Mouse (Mus musculus): ENCODE results near the gene Myo16. TPM values are rescaled to one million over a fixed set of nuclear protein-coding genes. Genes with fewer than 3 reads are reported as not detected.
A peak's percentile ranks its signal among the peaks of the same experiment; 100 is the strongest.

The Myo16 gene
- polyA plus RNA-seq, 1 experiment from 2014 or later, result 0.81 TPM

GRCm38 (mm10) chr8:10190607-10191006 lies 36.9 kb downstream of the Myo16 start:
- Histone ChIP-seq H3K36me3 (replicated peaks; ENCODE audit: control insufficient read depth, insufficient read depth, low read depth, low read length) (no peaks in the 10 kb centered on the region), H3K27ac (replicated peaks; ENCODE audit: low read depth, low read length) (no peak overlapping the region), H3K4me2 (ENCODE audit: low read depth, low read length) (no peak overlapping the region), H3K4me1 (ENCODE audit: control insufficient read depth, insufficient read depth, low read length) (no peaks in the 10 kb centered on the region), H3K27me3 (ENCODE audit: control insufficient read depth, insufficient read depth, low read length) (no peaks in the 10 kb centered on the region), H3K9ac (replicated peaks; ENCODE audit: low read length) (no peak overlapping the region), H3K4me3 (ENCODE audit: low read depth, low read length) (no peak overlapping the region), H3K9me3 (replicated peaks; ENCODE audit: control insufficient read depth, low read length) (no peaks in the 10 kb centered on the region)
- ATAC-seq (replicated peaks; ENCODE audit: insufficient number of reproducible peaks, low FRiP score, low TSS enrichment, low read depth) (no peak), DNase-seq (ENCODE audit: low spot score) (no peak)
- WGBS, result 88% methylated on average over 6 of the region's 6 CpGs

- Histone ChIP-seq H3K4me2 (ENCODE audit: low read depth, low read length) (no peak overlapping the region), H3K27me3 (ENCODE audit: control insufficient read depth, insufficient read depth, low read length) (no peaks in the 10 kb centered on the region), H3K27ac (replicated peaks; ENCODE audit: low read depth, low read length) (no peak overlapping the region), H3K4me3 (ENCODE audit: low read depth, low read length) (no peak overlapping the region), H3K9ac (replicated peaks; ENCODE audit: low read length) (no peak overlapping the region), H3K4me1 (ENCODE audit: control insufficient read depth, insufficient read depth, low read length) (no peaks in the 10 kb centered on the region), H3K36me3 (replicated peaks; ENCODE audit: control insufficient read depth, insufficient read depth, low read depth, low read length) (no peaks in the 10 kb centered on the region), H3K9me3 (replicated peaks; ENCODE audit: control insufficient read depth, low read length) (no peaks in the 10 kb centered on the region)
- ATAC-seq (replicated peaks; ENCODE audit: insufficient number of reproducible peaks, low FRiP score, low TSS enrichment, low read depth) (peak; percentile 72; the same call in 1 of the 2 replicates), DNase-seq (ENCODE audit: low spot score) (peak; percentile 33)
- 70% methylated on average over 7 of the region's 7 CpGs for WGBS
Measured at GRCm38 (mm10) chr8:10198164-10198563, 44.5 kb downstream of the Myo16 start.

- Histone ChIP-seq H3K9me3 (replicated peaks; ENCODE audit: control insufficient read depth, low read length) (no peaks in the 10 kb centered on the region), H3K27ac (replicated peaks; ENCODE audit: low read depth, low read length) (no peak overlapping the region), H3K4me1 (ENCODE audit: control insufficient read depth, insufficient read depth, low read length) (no peaks in the 10 kb centered on the region), H3K27me3 (ENCODE audit: control insufficient read depth, insufficient read depth, low read length) (no peaks in the 10 kb centered on the region), H3K4me3 (ENCODE audit: low read depth, low read length) (no peak overlapping the region), H3K36me3 (replicated peaks; ENCODE audit: control insufficient read depth, insufficient read depth, low read depth, low read length) (no peaks in the 10 kb centered on the region), H3K9ac (replicated peaks; ENCODE audit: low read length) (no peak overlapping the region), H3K4me2 (ENCODE audit: low read depth, low read length) (no peak overlapping the region)
- DNase-seq (ENCODE audit: low spot score), result no peak
- no peak for ATAC-seq (replicated peaks; ENCODE audit: insufficient number of reproducible peaks, low FRiP score, low TSS enrichment, low read depth)
- WGBS, result 86% methylated on average over 5 of the region's 5 CpGs
Measured at GRCm38 (mm10) chr8:10199301-10199700, 45.6 kb downstream of the Myo16 start.

GRCm38 (mm10) chr8:10200042-10200441 lies 46.3 kb downstream of the Myo16 start:
- Histone ChIP-seq H3K4me3 (ENCODE audit: low read depth, low read length) (no peak overlapping the region), H3K27me3 (ENCODE audit: control insufficient read depth, insufficient read depth, low read length) (no peaks in the 10 kb centered on the region), H3K4me2 (ENCODE audit: low read depth, low read length) (no peak overlapping the region), H3K4me1 (ENCODE audit: control insufficient read depth, insufficient read depth, low read length) (no peaks in the 10 kb centered on the region), H3K27ac (replicated peaks; ENCODE audit: low read depth, low read length) (no peak overlapping the region), H3K36me3 (replicated peaks; ENCODE audit: control insufficient read depth, insufficient read depth, low read depth, low read length) (no peaks in the 10 kb centered on the region), H3K9ac (replicated peaks; ENCODE audit: low read length) (no peak overlapping the region), H3K9me3 (replicated peaks; ENCODE audit: control insufficient read depth, low read length) (no peaks in the 10 kb centered on the region)
- WGBS, result 78% methylated on average over 8 of the region's 8 CpGs
- no peak for ATAC-seq (replicated peaks; ENCODE audit: insufficient number of reproducible peaks, low FRiP score, low TSS enrichment, low read depth)
- DNase-seq (ENCODE audit: low spot score), result peak; percentile 10

- Histone ChIP-seq H3K4me1 (ENCODE audit: control insufficient read depth, insufficient read depth, low read length) (no peaks in the 10 kb centered on the region), H3K4me2 (ENCODE audit: low read depth, low read length) (no peak overlapping the region), H3K9ac (replicated peaks; ENCODE audit: low read length) (no peak overlapping the region), H3K27ac (replicated peaks; ENCODE audit: low read depth, low read length) (no peak overlapping the region), H3K4me3 (ENCODE audit: low read depth, low read length) (no peak overlapping the region), H3K27me3 (ENCODE audit: control insufficient read depth, insufficient read depth, low read length) (no peaks in the 10 kb centered on the region), H3K9me3 (replicated peaks; ENCODE audit: control insufficient read depth, low read length) (no peaks in the 10 kb centered on the region), H3K36me3 (replicated peaks; ENCODE audit: control insufficient read depth, insufficient read depth, low read depth, low read length) (no peaks in the 10 kb centered on the region)
- ATAC-seq (replicated peaks; ENCODE audit: insufficient number of reproducible peaks, low FRiP score, low TSS enrichment, low read depth), result no peak
- DNase-seq (ENCODE audit: low spot score), result no peak
- 53% methylated on average over 3 of the region's 3 CpGs for WGBS
Measured at GRCm38 (mm10) chr8:10215023-10215422, 61.3 kb downstream of the Myo16 start.

- DNase-seq (ENCODE audit: low spot score) (no peak), ATAC-seq (replicated peaks; ENCODE audit: insufficient number of reproducible peaks, low FRiP score, low TSS enrichment, low read depth) (no peak)
- H3K27me3 ChIP-seq (ENCODE audit: control insufficient read depth, insufficient read depth, low read length), result no peaks in the 10 kb centered on the region
- no peaks in the 10 kb centered on the region for H3K9me3 ChIP-seq (replicated peaks; ENCODE audit: control insufficient read depth, low read length)
- H3K4me1 ChIP-seq (ENCODE audit: control insufficient read depth, insufficient read depth, low read length), result no peaks in the 10 kb centered on the region
- no peaks in the 10 kb centered on the region for H3K36me3 ChIP-seq (replicated peaks; ENCODE audit: control insufficient read depth, insufficient read depth, low read depth, low read length)
- WGBS, result 80% methylated on average over 5 of the region's 5 CpGs
- no peak overlapping the region for H3K4me2 ChIP-seq (ENCODE audit: low read depth, low read length)
- H3K9ac ChIP-seq (replicated peaks; ENCODE audit: low read length), result no peak overlapping the region
- H3K4me3 ChIP-seq (ENCODE audit: low read depth, low read length), result no peak overlapping the region
- no peak overlapping the region for H3K27ac ChIP-seq (replicated peaks; ENCODE audit: low read depth, low read length)
Measured at GRCm38 (mm10) chr8:10219761-10220276, 66.1 kb downstream of the Myo16 start.

GRCm38 (mm10) chr8:10222770-10223169 lies 69.1 kb downstream of the Myo16 start:
- Histone ChIP-seq H3K27ac (replicated peaks; ENCODE audit: low read depth, low read length) (no peak overlapping the region), H3K4me3 (ENCODE audit: low read depth, low read length) (no peak overlapping the region), H3K4me2 (ENCODE audit: low read depth, low read length) (no peak overlapping the region), H3K4me1 (ENCODE audit: control insufficient read depth, insufficient read depth, low read length) (no peaks in the 10 kb centered on the region), H3K9ac (replicated peaks; ENCODE audit: low read length) (no peak overlapping the region), H3K27me3 (ENCODE audit: control insufficient read depth, insufficient read depth, low read length) (no peaks in the 10 kb centered on the region), H3K36me3 (replicated peaks; ENCODE audit: control insufficient read depth, insufficient read depth, low read depth, low read length) (no peaks in the 10 kb centered on the region), H3K9me3 (replicated peaks; ENCODE audit: control insufficient read depth, low read length) (no peaks in the 10 kb centered on the region)
- ATAC-seq (replicated peaks; ENCODE audit: insufficient number of reproducible peaks, low FRiP score, low TSS enrichment, low read depth), result no peak
- WGBS, result 62% methylated on average over 2 of the region's 2 CpGs
- no peak for DNase-seq (ENCODE audit: low spot score)

GRCm38 (mm10) chr8:10223528-10224194 lies 70.0 kb downstream of the Myo16 start:
- no peaks in the 10 kb centered on the region for H3K4me1 ChIP-seq (ENCODE audit: control insufficient read depth, insufficient read depth, low read length)
- no peak overlapping the region for H3K4me3 ChIP-seq (ENCODE audit: low read depth, low read length)
- 40% methylated on average over 6 of the region's 6 CpGs for WGBS
- no peaks in the 10 kb centered on the region for H3K36me3 ChIP-seq (replicated peaks; ENCODE audit: control insufficient read depth, insufficient read depth, low read depth, low read length)
- no peaks in the 10 kb centered on the region for H3K9me3 ChIP-seq (replicated peaks; ENCODE audit: control insufficient read depth, low read length)
- H3K27me3 ChIP-seq (ENCODE audit: control insufficient read depth, insufficient read depth, low read length), result no peaks in the 10 kb centered on the region
- H3K9ac ChIP-seq (replicated peaks; ENCODE audit: low read length), result no peak overlapping the region
- peak; percentile 12 for DNase-seq (ENCODE audit: low spot score)
- ATAC-seq (replicated peaks; ENCODE audit: insufficient number of reproducible peaks, low FRiP score, low TSS enrichment, low read depth), result no peak
- no peak overlapping the region for H3K4me2 ChIP-seq (ENCODE audit: low read depth, low read length)
- H3K27ac ChIP-seq (replicated peaks; ENCODE audit: low read depth, low read length), result no peak overlapping the region

Data from embryonic facial prominence, embryonic 11.5 days (tissue).